Comparison of ENCODE assay signal across 12 mouse cellular contexts in genomic region chr10:60399449-60399848, GRCm38 (mm10). TPM values are rescaled to one million over a fixed set of nuclear protein-coding genes. Genes with fewer than 3 reads are reported as not detected.
DNase-seq lines count a peak whose midpoint lies in the region; ATAC-seq lines count a peak whose summit lies in the region.
"Had no signal": no experiment of that assay in that cellular context is flagged by ENCODE, and none has a peak within 500 bp of the region (broad histone marks: within the 10 kb centered on the region; RNA-seq: fewer than 3 reads in every experiment).

Gene Gm17455 (plus strand): TSS chr10:60399726.

- no peaks in the 10 kb centered on the region for H3K36me3 ChIP-seq in hindbrain, embryonic 11.5 days (ENCODE audit: control insufficient read depth, insufficient read depth, low read length)
- no peaks in the 10 kb centered on the region for H3K36me3 ChIP-seq in limb, embryonic 15.5 days

- H3K27me3 ChIP-seq in hindbrain, embryonic 11.5 days (ENCODE audit: control insufficient read depth, insufficient read depth, low read length): no peaks in the 10 kb centered on the region
- H3K27me3 ChIP-seq in limb, embryonic 15.5 days: no peaks in the 10 kb centered on the region

- WGBS in hindbrain, embryonic 11.5 days: 45% methylated on average over 7 of the region's 7 CpGs
- WGBS in limb, embryonic 15.5 days: 59% methylated on average over 7 of the region's 7 CpGs

- no peaks in the 10 kb centered on the region for H3K9me3 ChIP-seq in hindbrain, embryonic 11.5 days (ENCODE audit: control insufficient read depth, low read length)
- no peaks in the 10 kb centered on the region for H3K9me3 ChIP-seq in limb, embryonic 15.5 days

- H3K4me1 ChIP-seq in hindbrain, embryonic 11.5 days (replicated peaks; ENCODE audit: control insufficient read depth, insufficient read depth, low read length): 0 out of 2 replicates have a peak, but pooled peaks cover 2% of the 10 kb centered on the region
- peaks cover 21% of the 10 kb centered on the region for H3K4me1 ChIP-seq in limb, embryonic 15.5 days

- no peak within 1 kb of the TSS for H3K4me2 ChIP-seq in hindbrain, embryonic 11.5 days (replicated peaks; ENCODE audit: low read depth, low read length)
- H3K4me2 ChIP-seq in limb, embryonic 15.5 days: no peak within 1 kb of the TSS

- DNase-seq in kidney, postnatal 4 days: peak; percentile 18 to 30
- DNase-seq in kidney, postnatal 10 days: no peak
- DNase-seq in hindbrain, embryonic 11.5 days (ENCODE audit: low spot score): peak; percentile 23
- no peak for DNase-seq in right cerebral cortex, postnatal 25 days
- no peak for DNase-seq in adrenal gland, postnatal 4 days (ENCODE audit: low spot score in 2 of 2)
- DNase-seq: cerebellum, postnatal 36 days; heart, adult 18-20 months; lung, adult 2 months; thymus, postnatal 14 days had no signal

- no peak within 1 kb of the TSS for H3K27ac ChIP-seq in hindbrain, embryonic 11.5 days (ENCODE audit: low read depth, low read length)
- peak within 1 kb of the TSS; percentile 33; the same call in 1 of the 2 replicates for H3K27ac ChIP-seq in limb, embryonic 15.5 days
- H3K27ac ChIP-seq: layer of hippocampus, adult 2 months had no signal

- H3K4me3 ChIP-seq in hindbrain, embryonic 11.5 days (ENCODE audit: low read depth, low read length): no peak within 1 kb of the TSS
- H3K4me3 ChIP-seq in limb, embryonic 15.5 days: no peak within 1 kb of the TSS
- H3K4me3 ChIP-seq: layer of hippocampus, adult 2 months had no signal

- no peak within 1 kb of the TSS for H3K9ac ChIP-seq in hindbrain, embryonic 11.5 days (ENCODE audit: low read depth, low read length)
- H3K9ac ChIP-seq in limb, embryonic 15.5 days: no peak within 1 kb of the TSS

- no peak for ATAC-seq in hindbrain, embryonic 11.5 days (ENCODE audit: low FRiP score)
- ATAC-seq in limb, embryonic 15.5 days (ENCODE audit: insufficient number of reproducible peaks, low FRiP score, low TSS enrichment, low read depth): no peak
- no peak for ATAC-seq in neutrophil, adult 5-6 weeks (ENCODE audit: extremely low read depth, insufficient number of reproducible peaks, low FRiP score, poor library complexity, severe bottlenecking)

RNA-seq across cellular contexts. Expression of gene Gm17455, which starts in this region (rescaled TPM):
- 6.3 and 8.3 TPM in 2 replicates for polyA plus RNA-seq in hindbrain, embryonic 11.5 days (2014; fragmentation: Nextera tagmentation; extraction: Ambion mirVana)
- polyA plus RNA-seq in limb, embryonic 15.5 days (2015; fragmentation: Nextera tagmentation; extraction: Ambion mirVana): 1.2 and 4.0 TPM in 2 replicates
- 10.4 and 16.6 TPM in 2 replicates for total RNA-seq in neutrophil, adult 5-6 weeks (2017)
- total RNA-seq in adrenal gland, postnatal 4 days (2021): not detected
- total RNA-seq: heart, adult 18-20 months; layer of hippocampus, adult 2 months had no signal

Comparison
In these comparisons a context has a peak if more than half of its experiments do, and no peak if none do; other contexts are left out.
1. RNA of gene Gm17455 (total RNA-seq): 10.4 to 16.6 TPM in neutrophil, adult 5-6 weeks; not detected in adrenal gland, postnatal 4 days; every median in the first group is over 10 times any median in the second.
2. DNase-seq: peak in kidney, postnatal 4 days (2 of 2) and hindbrain, embryonic 11.5 days (single experiment); none in kidney, postnatal 10 days (single experiment), right cerebral cortex, postnatal 25 days (single experiment) and adrenal gland, postnatal 4 days (0 of 2).